Mouse (Mus musculus): Measurements from ENCODE around the gene Gm6588. TPM values are rescaled to one million over a fixed set of nuclear protein-coding genes. Genes with fewer than 3 reads are reported as not detected.

Gene Gm6588
- total and polyA plus RNA-seq, 3 experiments, result not detected

DNA sequence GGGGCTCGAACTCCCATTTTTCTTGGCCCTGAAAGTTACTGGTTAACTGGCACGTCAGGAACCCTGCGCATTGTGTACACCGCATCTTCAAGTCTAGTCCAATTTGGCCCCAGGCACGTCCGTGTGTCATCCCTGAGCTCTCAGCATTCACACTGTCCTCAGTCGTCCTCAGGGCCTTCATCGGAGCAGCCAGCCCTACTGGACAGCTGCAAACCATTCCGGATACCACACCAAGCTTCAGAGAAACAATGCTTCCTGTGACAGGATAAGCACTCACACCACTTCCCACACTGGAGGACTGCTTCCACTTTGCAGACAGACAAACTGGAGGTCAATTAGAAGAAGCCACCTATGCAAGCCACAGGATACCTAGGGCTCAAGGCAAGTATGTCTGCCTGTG lies 3.9 kb downstream of the Gm6588 start:
- Histone ChIP-seq H3K9me3 (replicated peaks; ENCODE audit: insufficient read depth, low read length) (no peaks in the 10 kb centered on the region), H3K27ac (ENCODE audit: control insufficient read depth, low read depth, low read length) (no peak overlapping the region), H3K79me2 (ENCODE audit: control insufficient read depth, insufficient read depth, low read length, poor library complexity) (no peaks in the 10 kb centered on the region), H3K4me1 (ENCODE audit: control insufficient read depth in 1 of 2, insufficient read depth in 2 of 2, low read length in 2 of 2) (no peaks in the 10 kb centered on the region), H3K4me3 (ENCODE audit: control insufficient read depth in 1 of 2, insufficient read depth in 1 of 2, low read depth in 2 of 2, low read length in 2 of 2) (no peak overlapping the region), H3K9ac (ENCODE audit: control insufficient read depth, low read depth, low read length, poor library complexity, severe bottlenecking) (no peak overlapping the region), H3K36me3 (ENCODE audit: control insufficient read depth in 1 of 2, insufficient read depth in 2 of 2, low read length in 2 of 2) (no peaks in the 10 kb centered on the region), H3K27me3 (ENCODE audit: control insufficient read depth in 1 of 2, insufficient read depth in 2 of 2, low read length in 2 of 2) (no peaks in the 10 kb centered on the region)
- TF ChIP-seq SMC3 (IDR thresholded peaks at IDR 0.05; ENCODE audit: low read depth, low read length) (no peak), TAL1 (IDR thresholded peaks at IDR 0.05; ENCODE audit: low read length) (no peak), MEF2A (IDR thresholded peaks at IDR 0.05; ENCODE audit: extremely low read depth, insufficient replicate concordance, low read depth, low read length, poor library complexity, severe bottlenecking) (no peak), BHLHE40 (IDR thresholded peaks at IDR 0.05; ENCODE audit: borderline replicate concordance, low read depth, low read length) (no peak), GATA1 (IDR thresholded peaks at IDR 0.05; ENCODE audit: low read depth, low read length) (no peak), EP300 (IDR thresholded peaks at IDR 0.05; ENCODE audit: low read depth in 1 of 2, low read length in 2 of 2) (no peak), ZC3H11A (IDR thresholded peaks at IDR 0.05; ENCODE audit: low read depth, low read length) (no peak), NRF1 (IDR thresholded peaks at IDR 0.05; ENCODE audit: insufficient read depth, low read depth, low read length, poor library complexity, severe bottlenecking) (no peak), NELFE (IDR thresholded peaks at IDR 0.05; ENCODE audit: low read depth, low read length) (no peak), USF2 (IDR thresholded peaks at IDR 0.05; ENCODE audit: borderline replicate concordance in 1 of 2, insufficient read depth in 1 of 2, low read depth in 1 of 2, low read length in 2 of 2) (no peak), MYB (IDR thresholded peaks at IDR 0.05; ENCODE audit: low read depth, low read length) (no peak), CTCF (IDR thresholded peaks at IDR 0.05 in 2 of 3, conservative IDR thresholded peaks at IDR 0.05 in 1 of 3; ENCODE audit: control insufficient read depth in 1 of 3, insufficient read depth in 1 of 3, low read depth in 2 of 3, low read length in 3 of 3, poor library complexity in 1 of 3, severe bottlenecking in 1 of 3) (no peak), CHD2 (IDR thresholded peaks at IDR 0.05; ENCODE audit: low read length) (no peak), UBTF (IDR thresholded peaks at IDR 0.05; ENCODE audit: borderline replicate concordance, insufficient read depth, low read depth, low read length) (no peak)
- DNase-seq (ENCODE audit: low read depth, low spot score), result no peak

DNA sequence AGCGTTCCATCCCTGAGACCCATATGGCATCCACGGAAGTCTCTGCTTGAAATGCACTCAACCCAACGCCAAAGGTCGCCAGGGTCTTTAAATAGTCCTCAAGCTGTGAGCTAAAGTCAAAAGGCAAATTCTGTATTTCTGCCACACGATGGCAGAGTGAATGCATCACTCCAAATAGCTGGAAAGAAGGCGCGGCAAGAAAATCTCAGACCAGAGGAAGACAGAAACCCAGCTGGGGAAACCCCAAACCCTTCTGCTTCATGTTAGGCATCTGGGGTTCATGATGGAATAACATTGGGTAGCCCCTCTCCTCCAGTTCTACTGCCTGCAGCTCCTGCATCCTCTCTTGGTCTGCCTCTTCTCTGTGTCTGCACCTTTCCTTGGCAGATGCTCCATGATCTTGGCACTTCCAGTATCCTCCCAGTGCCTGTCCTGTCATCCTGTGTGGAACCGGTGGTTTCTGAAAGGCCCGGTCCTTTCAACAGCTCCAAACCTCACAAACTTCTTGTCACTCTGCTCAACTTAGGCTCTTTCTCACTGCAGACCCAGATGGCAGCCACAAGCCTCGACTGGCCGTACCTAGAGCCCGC lies 5.8 kb downstream of the Gm6588 start:
- H3K4me1 ChIP-seq (ENCODE audit: control insufficient read depth in 1 of 2, insufficient read depth in 2 of 2, low read length in 2 of 2), result no peaks in the 10 kb centered on the region

More for the DNA sequence above, 5.8 kb downstream of the Gm6588 start:
- Histone ChIP-seq H3K9me3 (replicated peaks; ENCODE audit: insufficient read depth, low read length) (no peaks in the 10 kb centered on the region), H3K27me3 (ENCODE audit: control insufficient read depth in 1 of 2, insufficient read depth in 2 of 2, low read length in 2 of 2) (no peaks in the 10 kb centered on the region), H3K79me2 (ENCODE audit: control insufficient read depth, insufficient read depth, low read length, poor library complexity) (no peaks in the 10 kb centered on the region), H3K36me3 (ENCODE audit: control insufficient read depth in 1 of 2, insufficient read depth in 2 of 2, low read length in 2 of 2) (no peaks in the 10 kb centered on the region), H3K27ac (ENCODE audit: control insufficient read depth, low read depth, low read length) (no peak overlapping the region), H3K4me3 (ENCODE audit: control insufficient read depth in 1 of 2, insufficient read depth in 1 of 2, low read depth in 2 of 2, low read length in 2 of 2) (no peak overlapping the region), H3K9ac (ENCODE audit: control insufficient read depth, low read depth, low read length, poor library complexity, severe bottlenecking) (no peak overlapping the region)
- DNase-seq (ENCODE audit: low read depth, low spot score), result no peak
- no peak for TF ChIP-seq ETS1 (IDR thresholded peaks at IDR 0.05; ENCODE audit: low read depth, low read length)
- TF ChIP-seq CHD1 (IDR thresholded peaks at IDR 0.05; ENCODE audit: low read depth, low read length), result no peak
- TF ChIP-seq UBTF (IDR thresholded peaks at IDR 0.05; ENCODE audit: borderline replicate concordance, insufficient read depth, low read depth, low read length), result no peak
- no peak for TF ChIP-seq CHD2 (IDR thresholded peaks at IDR 0.05; ENCODE audit: low read length)
- TF ChIP-seq SMC3 (IDR thresholded peaks at IDR 0.05; ENCODE audit: low read depth, low read length), result no peak
- no peak for TF ChIP-seq BHLHE40 (IDR thresholded peaks at IDR 0.05; ENCODE audit: borderline replicate concordance, low read depth, low read length)
